Mouse (Mus musculus) forebrain, embryonic 14.5 days (tissue): Measurements from ENCODE around the gene B230217C12Rik. TPM values are rescaled to one million over a fixed set of nuclear protein-coding genes. Genes with fewer than 3 reads are reported as not detected.

ENCODE experiments used
- ATAC-seq: fragments of 200-750 bp; cut with Nextera tagmentation; 2 replicates; pipeline ENCODE4 v1.8.0; 2017; ENCODE audit warnings: mild to moderate bottlenecking, moderate library complexity
- DNase-seq: peaks from one replicate; pipeline ENCODE4 v3.0.0-alpha.2; 2015; ENCODE audit warnings: low spot score
- H3K27ac ChIP-seq: fragments of 300-500 bp; sonication (generic); 2 replicates; pipeline ENCODE4 v1.5.1; 2014; ENCODE audit warnings: low read depth, mild to moderate bottlenecking, control low read depth, low read length, moderate library complexity
- H3K27me3 ChIP-seq: fragments of 300-500 bp; sonication (generic); replicated peaks from 2 replicates; pipeline ENCODE4 v1.6.1; 2014; ENCODE audit warnings: low read length, control low read depth, mixed read lengths; ENCODE audit not compliant: control insufficient read depth, insufficient read depth
- H3K36me3 ChIP-seq: fragments of 300-500 bp; sonication (generic); 2 replicates; pipeline ENCODE4 v1.6.1; 2014; ENCODE audit warnings: low read length, control low read depth; ENCODE audit not compliant: control insufficient read depth, insufficient read depth
- H3K4me1 ChIP-seq: fragments of 300-500 bp; sonication (generic); 2 replicates; pipeline ENCODE4 v1.6.1; 2014; ENCODE audit warnings: antibody characterized with exemption, low read length, control low read depth; ENCODE audit not compliant: control insufficient read depth, insufficient read depth
- H3K4me2 ChIP-seq: fragments of 300-500 bp; sonication (generic); 2 replicates; pipeline ENCODE4 v1.6.1; 2014; ENCODE audit warnings: mild to moderate bottlenecking, control low read depth, low read length
- H3K4me3 ChIP-seq: fragments of 300-500 bp; sonication (generic); 2 replicates; pipeline ENCODE4 v1.5.1; 2014; ENCODE audit warnings: low read depth, low read length, control low read depth
- H3K9ac ChIP-seq: fragments of 300-500 bp; sonication (generic); 2 replicates; pipeline ENCODE4 v1.6.1; 2014; ENCODE audit warnings: mild to moderate bottlenecking, low read length, control low read depth, moderate library complexity
- H3K9me3 ChIP-seq: fragments of 300-500 bp; sonication (generic); replicated peaks from 2 replicates; pipeline ENCODE4 v1.6.1; 2016; ENCODE audit warnings: low read length, control low read depth, mixed read lengths; ENCODE audit not compliant: control insufficient read depth
- WGBS: fragments of 180-500 bp; shearing (Covaris S2); extraction: QIAGEN DNeasy Blood & Tissue Kit; methylation state at CpG from one replicate; pipeline ENCODE4 v1.1.7; 2014; 5-methylcytosine and 5-hydroxymethylcytosine counted together
- polyA plus RNA-seq: library from polyadenylated mRNA; unstranded; fragments of >200 nt; fragmentation: Nextera tagmentation; extraction: Ambion mirVana; gene quantifications from 2 replicates; pipeline ENCODE4 v1.2.1, GENCODE M21; 2014

B230217C12Rik gene
- polyA plus RNA-seq, 1 experiment from 2014 or later = 20.3 TPM

GRCm38 (mm10) chr11:97813085-97813484, 27.5 kb upstream of the B230217C12Rik start:
- WGBS = 44% methylated on average over 7 of the region's 7 CpGs
- Histone ChIP-seq H3K4me2 (peak overlapping the region; percentile 35), H3K9me3 (no peaks in the 10 kb centered on the region), H3K27me3 (no peaks in the 10 kb centered on the region), H3K36me3 (peaks cover 53% of the 10 kb centered on the region), H3K4me1 (peaks cover 45% of the 10 kb centered on the region), H3K4me3 (no peak overlapping the region), H3K27ac (peak overlapping the region; percentile 85), H3K9ac (peak overlapping the region; percentile 43)
- DNase-seq (no peak), ATAC-seq (peak; percentile 28)

DNA sequence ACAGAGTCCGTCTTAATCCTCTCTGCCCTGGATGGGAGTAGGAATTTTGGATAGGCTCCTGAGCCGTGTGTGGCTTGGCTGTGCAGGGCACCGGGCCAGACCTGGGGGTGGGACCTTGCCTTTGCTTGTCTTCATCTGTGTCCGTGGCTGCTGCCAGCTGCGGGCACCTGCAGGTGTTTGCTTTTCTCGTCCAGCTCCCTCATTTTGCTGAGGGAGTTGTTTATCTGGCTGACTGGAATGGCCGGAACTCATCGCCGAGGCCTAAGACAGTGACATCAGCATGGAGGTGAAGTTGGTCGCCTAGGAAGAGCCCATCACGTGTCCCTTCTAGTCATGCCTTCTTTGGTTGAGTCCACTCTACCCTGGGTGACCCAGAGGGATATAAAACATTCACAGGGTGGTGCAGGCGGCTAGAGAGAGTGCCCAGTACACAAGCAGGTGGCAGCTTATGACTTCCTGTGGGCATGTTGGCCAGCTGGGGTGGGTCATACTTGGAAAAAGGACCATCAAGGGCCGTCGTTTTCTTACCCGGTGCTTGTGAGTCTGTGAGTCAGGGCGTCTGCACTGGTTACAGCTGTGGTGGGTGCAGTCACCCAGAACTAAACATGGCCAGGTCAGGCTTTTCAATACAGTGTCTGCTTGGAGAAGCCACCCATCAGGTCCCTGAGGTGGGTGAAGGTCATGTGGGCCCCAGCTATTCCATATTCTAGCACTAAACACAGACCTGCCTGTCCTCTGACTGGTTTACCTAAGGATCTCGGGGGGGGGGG, 26.6 kb upstream of the B230217C12Rik start:
- DNase-seq (no peak), ATAC-seq (no peak)
- Histone ChIP-seq H3K4me2 (no peak overlapping the region), H3K4me3 (no peak overlapping the region), H3K9me3 (no peaks in the 10 kb centered on the region), H3K27me3 (no peaks in the 10 kb centered on the region), H3K27ac (peak overlapping the region; percentile 85), H3K4me1 (peaks cover 44% of the 10 kb centered on the region), H3K36me3 (peaks cover 46% of the 10 kb centered on the region), H3K9ac (peak overlapping the region; percentile 43)
- 73% methylated on average over 17 of the region's 17 CpGs for WGBS

GRCm38 (mm10) chr11:97815736-97816135, 24.8 kb upstream of the B230217C12Rik start:
- DNase-seq = no peak
- H3K27ac ChIP-seq = no peak overlapping the region
- H3K4me1 ChIP-seq = peaks cover 35% of the 10 kb centered on the region
- no peaks in the 10 kb centered on the region for H3K27me3 ChIP-seq
- H3K4me2 ChIP-seq = no peak overlapping the region
- no peaks in the 10 kb centered on the region for H3K9me3 ChIP-seq
- no peak for ATAC-seq
- peaks cover 40% of the 10 kb centered on the region for H3K36me3 ChIP-seq
- H3K4me3 ChIP-seq = no peak overlapping the region
- WGBS = 74% methylated on average over 11 of the region's 11 CpGs
- H3K9ac ChIP-seq = no peak overlapping the region

DNA sequence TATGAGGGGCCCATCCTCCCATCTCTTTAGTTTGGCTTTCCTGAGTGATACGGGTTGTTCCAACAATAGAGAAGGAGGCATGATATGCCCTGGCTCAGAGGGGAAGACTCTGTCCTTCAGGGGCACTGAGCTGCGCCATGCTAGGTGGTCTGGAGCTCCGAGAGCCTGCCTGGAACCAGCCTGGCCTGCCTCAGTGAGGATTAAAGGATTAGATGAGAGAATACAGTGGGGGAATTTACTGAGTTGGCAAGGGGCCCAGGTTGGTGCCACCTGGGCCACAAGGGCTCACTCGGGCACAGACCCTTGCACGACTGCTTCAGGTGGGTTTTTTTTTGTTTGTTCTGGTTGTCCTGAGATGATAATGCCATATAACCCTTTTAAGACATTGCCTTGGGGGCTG, 24.4 kb upstream of the B230217C12Rik start:
- Histone ChIP-seq H3K4me3 (no peak overlapping the region), H3K4me1 (peaks cover 32% of the 10 kb centered on the region), H3K27ac (no peak overlapping the region), H3K9me3 (no peaks in the 10 kb centered on the region), H3K36me3 (peaks cover 44% of the 10 kb centered on the region), H3K27me3 (no peaks in the 10 kb centered on the region), H3K9ac (no peak overlapping the region), H3K4me2 (no peak overlapping the region)
- WGBS = 20% methylated on average over 5 of the region's 5 CpGs
- ATAC-seq (no peak), DNase-seq (no peak)

GRCm38 (mm10) chr11:97816916-97817315, 23.7 kb upstream of the B230217C12Rik start:
- Histone ChIP-seq H3K27ac (no peak overlapping the region), H3K9me3 (no peaks in the 10 kb centered on the region), H3K36me3 (peaks cover 49% of the 10 kb centered on the region), H3K4me2 (no peak overlapping the region), H3K4me1 (peaks cover 26% of the 10 kb centered on the region), H3K4me3 (no peak overlapping the region), H3K27me3 (no peaks in the 10 kb centered on the region), H3K9ac (no peak overlapping the region)
- ATAC-seq (no peak), DNase-seq (no peak)
- WGBS = 74% methylated on average over 9 of the region's 9 CpGs

DNA sequence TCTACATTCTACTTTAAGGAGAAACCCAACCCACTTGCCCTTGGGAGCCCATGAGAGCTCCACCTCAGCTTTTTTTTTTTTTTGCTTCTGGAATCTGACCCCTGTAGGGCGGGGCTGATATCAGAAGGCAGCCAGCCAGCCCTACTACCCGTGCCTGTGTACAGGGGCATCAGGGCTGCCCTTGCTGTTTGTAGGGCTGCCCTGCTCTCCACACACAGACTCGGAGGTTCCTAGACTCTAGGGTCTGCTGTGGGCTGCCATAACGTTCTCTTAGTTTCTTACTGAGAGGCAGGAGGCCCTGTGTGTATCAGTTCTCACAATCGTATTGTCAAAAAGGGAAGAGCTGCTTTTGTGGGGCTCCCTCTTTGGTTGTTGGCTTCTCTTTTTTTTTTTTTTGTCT, 23.2 kb upstream of the B230217C12Rik start:
- WGBS = 48% methylated on average over 5 of the region's 5 CpGs
- peaks cover 21% of the 10 kb centered on the region for H3K4me1 ChIP-seq
- no peak for ATAC-seq
- H3K4me2 ChIP-seq = no peak overlapping the region
- H3K27me3 ChIP-seq = no peaks in the 10 kb centered on the region
- H3K27ac ChIP-seq = no peak overlapping the region
- H3K36me3 ChIP-seq = peaks cover 51% of the 10 kb centered on the region
- DNase-seq = no peak
- H3K9ac ChIP-seq = no peak overlapping the region
- H3K4me3 ChIP-seq = no peak overlapping the region
- no peaks in the 10 kb centered on the region for H3K9me3 ChIP-seq

GRCm38 (mm10) chr11:97818003-97818402, 22.6 kb upstream of the B230217C12Rik start:
- no peak overlapping the region for H3K4me2 ChIP-seq
- 19% methylated on average over 6 of the region's 6 CpGs for WGBS
- peaks cover 15% of the 10 kb centered on the region for H3K4me1 ChIP-seq
- peak overlapping the region; percentile 74; the same call in 1 of the 2 replicates for H3K27ac ChIP-seq
- 0 out of 2 replicates have a peak, but pooled peaks have one; percentile 2 for ATAC-seq
- no peak overlapping the region for H3K9ac ChIP-seq
- H3K36me3 ChIP-seq = peaks cover 57% of the 10 kb centered on the region
- H3K27me3 ChIP-seq = no peaks in the 10 kb centered on the region
- H3K4me3 ChIP-seq = no peak overlapping the region
- no peaks in the 10 kb centered on the region for H3K9me3 ChIP-seq
- no peak for DNase-seq

DNA sequence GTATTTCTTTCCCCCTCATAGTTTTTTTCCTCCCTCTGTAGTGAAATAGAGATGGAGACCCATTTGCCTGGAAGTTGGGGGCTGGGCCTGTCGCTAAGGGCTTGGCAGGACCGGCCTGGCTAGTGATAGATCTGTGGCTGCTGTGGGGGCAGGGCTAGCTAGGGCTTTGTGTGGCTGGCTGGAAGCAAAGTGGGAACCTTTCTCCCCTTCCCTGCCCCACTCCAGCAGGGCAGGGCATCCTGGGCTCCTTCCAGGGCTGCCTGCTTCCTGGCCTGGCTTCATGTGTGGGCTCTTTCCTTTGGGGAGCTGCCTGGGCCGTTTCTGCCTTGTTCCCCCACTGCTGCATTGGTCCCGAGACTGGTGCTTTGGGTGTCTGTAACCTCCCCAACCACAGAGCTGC, 22.0 kb upstream of the B230217C12Rik start:
- no peaks in the 10 kb centered on the region for H3K27me3 ChIP-seq
- H3K9me3 ChIP-seq = no peaks in the 10 kb centered on the region
- H3K4me3 ChIP-seq = no peak overlapping the region
- ATAC-seq (peak; percentile 80), DNase-seq (peak; percentile 76)
- peak overlapping the region; percentile 74 for H3K27ac ChIP-seq
- no peak overlapping the region for H3K4me2 ChIP-seq
- peaks cover 9% of the 10 kb centered on the region for H3K4me1 ChIP-seq
- peaks cover 60% of the 10 kb centered on the region for H3K36me3 ChIP-seq
- WGBS = 3% methylated on average over 4 of the region's 4 CpGs
- peak overlapping the region; percentile 10 for H3K9ac ChIP-seq

GRCm38 (mm10) chr11:97819102-97819501, 21.5 kb upstream of the B230217C12Rik start:
- DNase-seq (no peak), ATAC-seq (no peak)
- H3K9ac ChIP-seq = peak overlapping the region; percentile 10; the same call in 1 of the 2 replicates

More at GRCm38 (mm10) chr11:97819102-97819501, 21.5 kb upstream of the B230217C12Rik start:
- Histone ChIP-seq H3K27me3 (no peaks in the 10 kb centered on the region), H3K4me3 (no peak overlapping the region), H3K27ac (peak overlapping the region; percentile 74), H3K9me3 (no peaks in the 10 kb centered on the region), H3K36me3 (peaks cover 60% of the 10 kb centered on the region), H3K4me1 (peaks cover 8% of the 10 kb centered on the region), H3K4me2 (no peak overlapping the region)
- WGBS = 39% methylated on average over 4 of the region's 4 CpGs
